Mouse (Mus musculus): ENCODE results near the gene Dglucy.
A peak's percentile ranks its signal among the peaks of the same experiment; 100 is the strongest.
"Not testable (repeated sequence)": the region's sequence is repeated elsewhere in the genome, so short reads cannot be mapped to it uniquely, and the experiment has no call there.

Gene Dglucy

GRCm38 (mm10) chr12:100780416-100780815 lies 1.6 kb downstream of the Dglucy start:
- DNase-seq (ENCODE audit: low spot score in 2 of 2): no peak

GRCm38 (mm10) chr12:100781428-100782120 lies 2.7 kb downstream of the Dglucy start:
- DNase-seq (ENCODE audit: low spot score in 2 of 2): no peak

GRCm38 (mm10) chr12:100784152-100784551 lies 5.3 kb downstream of the Dglucy start:
- DNase-seq (ENCODE audit: low spot score in 2 of 2): no peak

GRCm38 (mm10) chr12:100785344-100785743 lies 6.5 kb downstream of the Dglucy start:
- peak in 1 of 2 experiments; percentile 25 for DNase-seq (ENCODE audit: low spot score in 2 of 2)

GRCm38 (mm10) chr12:100789981-100790550 lies 11.2 kb downstream of the Dglucy start:
- DNase-seq (ENCODE audit: low spot score in 2 of 2): no peak

GRCm38 (mm10) chr12:100791425-100791824 lies 12.6 kb downstream of the Dglucy start:
- no peak for DNase-seq (ENCODE audit: low spot score in 2 of 2)

GRCm38 (mm10) chr12:100794450-100795230 lies 15.8 kb downstream of the Dglucy start:
- DNase-seq (ENCODE audit: low spot score in 2 of 2): no peak

GRCm38 (mm10) chr12:100795390-100796036 lies 16.7 kb downstream of the Dglucy start:
- DNase-seq (ENCODE audit: low spot score in 2 of 2): no peak

GRCm38 (mm10) chr12:100803391-100803790 lies 24.5 kb downstream of the Dglucy start:
- not testable (repeated sequence) for DNase-seq (ENCODE audit: low spot score in 2 of 2)

GRCm38 (mm10) chr12:100807280-100807679 lies 28.4 kb downstream of the Dglucy start:
- DNase-seq (ENCODE audit: low spot score in 2 of 2): no peak

- DNase-seq (ENCODE audit: low spot score in 2 of 2): peak in 1 of 2 experiments; percentile 24
These were observed 29.9 kb downstream of the Dglucy start for GRCm38 (mm10) chr12:100808609-100809280.

GRCm38 (mm10) chr12:100810542-100810941 lies 31.7 kb downstream of the Dglucy start:
- no peak for DNase-seq (ENCODE audit: low spot score in 2 of 2)

- DNase-seq (ENCODE audit: low spot score in 2 of 2): no peak
These were observed 35.0 kb downstream of the Dglucy start for GRCm38 (mm10) chr12:100813901-100814300.

GRCm38 (mm10) chr12:100814671-100815070 lies 35.8 kb downstream of the Dglucy start:
- DNase-seq (ENCODE audit: low spot score in 2 of 2): no peak

GRCm38 (mm10) chr12:100816906-100817305 lies 38.0 kb downstream of the Dglucy start:
- no peak for DNase-seq (ENCODE audit: low spot score in 2 of 2)

GRCm38 (mm10) chr12:100819965-100820364 lies 41.1 kb downstream of the Dglucy start:
- peak; percentile 72 to 81 for DNase-seq (ENCODE audit: low spot score in 2 of 2)

GRCm38 (mm10) chr12:100831021-100831420 lies 52.2 kb downstream of the Dglucy start:
- no peak for DNase-seq (ENCODE audit: low spot score in 2 of 2)

GRCm38 (mm10) chr12:100831629-100832325 lies 52.9 kb downstream of the Dglucy start:
- no peak for DNase-seq (ENCODE audit: low spot score in 2 of 2)

- peak in 1 of 2 experiments; percentile 21 for DNase-seq (ENCODE audit: low spot score in 2 of 2)
These were observed 58.4 kb downstream of the Dglucy start for GRCm38 (mm10) chr12:100837208-100837607.

- peak; percentile 28 to 37 for DNase-seq (ENCODE audit: low spot score in 2 of 2)
These were observed 60.3 kb downstream of the Dglucy start for GRCm38 (mm10) chr12:100839079-100839600.

GRCm38 (mm10) chr12:100839926-100840325 lies 61.1 kb downstream of the Dglucy start:
- peak; percentile 52 to 64 for DNase-seq (ENCODE audit: low spot score in 2 of 2)

Data from heart, adult 9 months (tissue).